Mouse (Mus musculus): ENCODE results near the gene Gm49383.

Gm49383 gene

GRCm38 (mm10) chr12:69196444-69197377 lies at the start of gene Gm49383:
Gene Gm49383, minus strand, starts transcription at chr12:69197104.
- DNase-seq (ENCODE audit: low spot score), result peak; percentile 95

- DNase-seq (ENCODE audit: low spot score), result peak; percentile 67
Observed at GRCm38 (mm10) chr12:69241771-69242431, 45.0 kb upstream of the Gm49383 start.

GRCm38 (mm10) chr12:69241405-69241770 lies 44.5 kb upstream of the Gm49383 start:
- no peak for DNase-seq (ENCODE audit: low spot score)

GRCm38 (mm10) chr12:69240876-69241275 lies 44.0 kb upstream of the Gm49383 start, which contains the start of gene Klhdc1:
Gene Klhdc1, plus strand, starts transcription at chr12:69241176.
- DNase-seq (ENCODE audit: low spot score), result no peak

- DNase-seq (ENCODE audit: low spot score), result peak; percentile 55
Observed at GRCm38 (mm10) chr12:69238284-69238683, 41.4 kb upstream of the Gm49383 start.

GRCm38 (mm10) chr12:69235782-69236181 lies 38.9 kb upstream of the Gm49383 start:
- no peak for DNase-seq (ENCODE audit: low spot score)

GRCm38 (mm10) chr12:69229251-69229650 lies 32.3 kb upstream of the Gm49383 start:
- no peak for DNase-seq (ENCODE audit: low spot score)

- peak; percentile 97 for DNase-seq (ENCODE audit: low spot score)
Observed at GRCm38 (mm10) chr12:69227776-69228466, 31.0 kb upstream of the Gm49383 start, which contains the start of gene Pole2. Gene Pole2, minus strand, starts transcription at chr12:69228195.

GRCm38 (mm10) chr12:69220613-69221277 lies 23.8 kb upstream of the Gm49383 start:
- no peak for DNase-seq (ENCODE audit: low spot score)

- DNase-seq (ENCODE audit: low spot score), result no peak
Observed at GRCm38 (mm10) chr12:69216587-69216986, 19.7 kb upstream of the Gm49383 start.

- DNase-seq (ENCODE audit: low spot score), result no peak
Observed at GRCm38 (mm10) chr12:69215000-69215785, 18.3 kb upstream of the Gm49383 start.

GRCm38 (mm10) chr12:69214393-69214792 lies 17.5 kb upstream of the Gm49383 start:
- no peak for DNase-seq (ENCODE audit: low spot score)

- no peak for DNase-seq (ENCODE audit: low spot score)
Observed at GRCm38 (mm10) chr12:69213186-69213777, 16.4 kb upstream of the Gm49383 start.

- no peak for DNase-seq (ENCODE audit: low spot score)
Observed at GRCm38 (mm10) chr12:69211057-69211456, 14.2 kb upstream of the Gm49383 start.

GRCm38 (mm10) chr12:69210056-69210979 lies 13.4 kb upstream of the Gm49383 start:
- no peak for DNase-seq (ENCODE audit: low spot score)

- no peak for DNase-seq (ENCODE audit: low spot score)
Observed at GRCm38 (mm10) chr12:69208520-69208919, 11.6 kb upstream of the Gm49383 start.

- no peak for DNase-seq (ENCODE audit: low spot score)
Observed at GRCm38 (mm10) chr12:69207926-69208325, 11.0 kb upstream of the Gm49383 start.

GRCm38 (mm10) chr12:69207396-69207795 lies 10.5 kb upstream of the Gm49383 start:
- DNase-seq (ENCODE audit: low spot score), result no peak

GRCm38 (mm10) chr12:69204052-69204833 lies 7.3 kb upstream of the Gm49383 start, which contains the start of gene Gm49384:
Gene Gm49384, minus strand, starts transcription at chr12:69204267.
- peak; percentile 58 for DNase-seq (ENCODE audit: low spot score)
